Comparison of ENCODE assay signal across 20 mouse cellular contexts in the genomic region with DNA sequence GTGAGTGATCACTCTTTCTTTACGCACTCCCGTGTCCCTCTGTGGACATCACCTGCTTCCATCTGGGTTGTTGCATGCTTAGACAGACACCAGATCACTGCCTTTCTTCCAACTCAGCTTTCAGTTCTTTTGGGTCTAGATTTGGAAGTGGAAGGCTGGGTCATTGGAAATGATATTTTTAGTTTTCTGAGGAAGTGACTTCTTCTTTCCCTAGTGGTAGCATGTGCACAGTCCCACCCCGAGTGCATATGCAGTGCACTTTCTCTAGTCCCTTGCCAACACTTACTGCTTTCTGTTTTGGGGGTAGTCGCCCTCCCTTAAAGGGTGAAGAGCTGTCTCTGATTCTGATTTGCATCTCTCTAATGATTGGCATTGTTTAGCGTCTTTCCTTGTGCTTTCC.
A peak's percentile ranks its signal among the peaks of the same experiment; 100 is the strongest.
DNase-seq lines count a peak whose midpoint lies in the region; ATAC-seq and TF ChIP-seq lines count a peak whose summit lies in the region.
"Had no signal": no experiment of that assay in that cellular context is flagged by ENCODE, and none has a peak within 500 bp of the region (broad histone marks: within the 10 kb centered on the region; RNA-seq: fewer than 3 reads in every experiment).

No protein-coding gene starts in this region.

- no peak overlapping the region for H3K4me3 ChIP-seq in limb, embryonic 13.5 days
- H3K4me3 ChIP-seq in limb, embryonic 10.5 days, result no peak overlapping the region
- no peak overlapping the region for H3K4me3 ChIP-seq in embryonic fibroblast, embryonic 13.5 days (ENCODE audit: insufficient read depth, low read length)
- no peak overlapping the region for H3K4me3 ChIP-seq in liver, embryonic 12.5 days
- H3K4me3 ChIP-seq: hindbrain, embryonic 15.5 days; kidney, embryonic 15.5 days had no signal

- no peak for TF ChIP-seq POLR2A in embryonic fibroblast, embryonic 13.5 days (IDR thresholded peaks at IDR 0.05; ENCODE audit: low read depth, low read length)

- no peaks in the 10 kb centered on the region for H3K27me3 ChIP-seq in limb, embryonic 13.5 days
- H3K27me3 ChIP-seq in limb, embryonic 10.5 days (ENCODE audit: low read depth, poor library complexity, severe bottlenecking), result no peaks in the 10 kb centered on the region
- H3K27me3 ChIP-seq in liver, embryonic 12.5 days (replicated peaks), result no peaks in the 10 kb centered on the region
- H3K27me3 ChIP-seq: hindbrain, embryonic 15.5 days; kidney, embryonic 15.5 days had no signal

- no peak overlapping the region for H3K9ac ChIP-seq in limb, embryonic 13.5 days
- H3K9ac ChIP-seq in liver, embryonic 12.5 days, result no peak overlapping the region
- H3K9ac ChIP-seq: hindbrain, embryonic 15.5 days; kidney, embryonic 15.5 days had no signal

- DNase-seq in heart, adult 18-20 months, result peak; percentile 36 to 43
- no peak for DNase-seq in heart, postnatal 4 days
- no peak for DNase-seq in limb, embryonic 10.5 days (ENCODE audit: low spot score)
- DNase-seq in ovary, postnatal 10 days (ENCODE audit: low spot score), result no peak
- DNase-seq: adrenal gland, postnatal 14 days; cerebellum, adult 18-20 months; cerebellum, postnatal 36 days; gastrocnemius, postnatal 14 days; lung, adult 18-20 months; thymus, postnatal 25 days had no signal

- no peak overlapping the region for H3K4me2 ChIP-seq in limb, embryonic 13.5 days (replicated peaks)
- no peak overlapping the region for H3K4me2 ChIP-seq in liver, embryonic 12.5 days
- H3K4me2 ChIP-seq: hindbrain, embryonic 15.5 days; kidney, embryonic 15.5 days; midbrain, embryonic 11.5 days had no signal

- no peak for ATAC-seq in limb, embryonic 13.5 days (ENCODE audit: low FRiP score, low read depth)
- ATAC-seq in liver, embryonic 12.5 days, result no peak
- ATAC-seq: activated CD4-positive, CD25-positive, alpha-beta regulatory T cell, adult 4 months; forebrain, embryonic 14.5 days; intestine, postnatal 0 days had no signal

- H3K4me1 ChIP-seq in limb, embryonic 13.5 days, result peaks cover 57% of the 10 kb centered on the region
- H3K4me1 ChIP-seq in limb, embryonic 10.5 days, result peaks cover 40% of the 10 kb centered on the region
- H3K4me1 ChIP-seq in embryonic fibroblast, embryonic 13.5 days (ENCODE audit: control insufficient read depth, insufficient read depth, low read length), result peaks cover 14% of the 10 kb centered on the region; the same call in 1 of the 2 replicates
- 0 out of 2 replicates have a peak, but pooled peaks cover 10% of the 10 kb centered on the region for H3K4me1 ChIP-seq in liver, embryonic 12.5 days

- no peak for TF ChIP-seq CTCF in embryonic fibroblast, embryonic 13.5 days (IDR thresholded peaks at IDR 0.05; ENCODE audit: borderline replicate concordance, insufficient read depth, low read length)

- no peaks in the 10 kb centered on the region for H3K36me3 ChIP-seq in limb, embryonic 13.5 days
- no peaks in the 10 kb centered on the region for H3K36me3 ChIP-seq in limb, embryonic 10.5 days
- H3K36me3 ChIP-seq in liver, embryonic 12.5 days, result no peaks in the 10 kb centered on the region
- H3K36me3 ChIP-seq: G1E; hindbrain, embryonic 15.5 days; kidney, embryonic 15.5 days had no signal

- WGBS in limb, embryonic 13.5 days, result 78% methylated on average over 5 of the region's 5 CpGs
- 83% methylated on average over 5 of the region's 5 CpGs for WGBS in limb, embryonic 10.5 days
- 54% methylated on average over 5 of the region's 5 CpGs for WGBS in liver, embryonic 12.5 days (ENCODE audit: insufficient replicate concordance)

- H3K27ac ChIP-seq in limb, embryonic 13.5 days, result peak overlapping the region; percentile 11; the same call in 1 of the 2 replicates
- H3K27ac ChIP-seq in limb, embryonic 10.5 days, result no peak overlapping the region
- H3K27ac ChIP-seq in embryonic fibroblast, embryonic 13.5 days (ENCODE audit: insufficient read depth, low read length), result peak overlapping the region; percentile 89
- H3K27ac ChIP-seq in liver, embryonic 12.5 days, result no peak overlapping the region
- H3K27ac ChIP-seq: hindbrain, embryonic 15.5 days; kidney, embryonic 15.5 days had no signal

- no peaks in the 10 kb centered on the region; the same call in 1 of the 2 replicates for H3K9me3 ChIP-seq in limb, embryonic 13.5 days
- H3K9me3 ChIP-seq in limb, embryonic 10.5 days (replicated peaks), result no peaks in the 10 kb centered on the region
- H3K9me3 ChIP-seq in liver, embryonic 12.5 days (replicated peaks), result no peaks in the 10 kb centered on the region
- H3K9me3 ChIP-seq: hindbrain, embryonic 15.5 days; kidney, embryonic 15.5 days had no signal

Comparison
In these comparisons a context has a peak if more than half of its experiments do, and no peak if none do; other contexts are left out.
1. DNase-seq: peak in heart, adult 18-20 months (2 of 2); none in heart, postnatal 4 days (single experiment), limb, embryonic 10.5 days (single experiment) and ovary, postnatal 10 days (single experiment).
2. H3K27ac ChIP-seq: peak in limb, embryonic 13.5 days (single experiment) and embryonic fibroblast, embryonic 13.5 days (single experiment); none in limb, embryonic 10.5 days (single experiment) and liver, embryonic 12.5 days (single experiment).